Mouse (Mus musculus): ENCODE data around the gene Ikbip. TPM values are rescaled to one million over a fixed set of nuclear protein-coding genes. Genes with fewer than 3 reads are reported as not detected.
A peak's percentile ranks its signal among the peaks of the same experiment; 100 is the strongest.

Ikbip gene
- total and polyA plus RNA-seq, 3 experiments, result 4.2 to 20.2 (median 18.7) TPM

GRCm38 (mm10) chr10:91123281-91123827, 40.6 kb downstream of the Ikbip start:
- H3K27me3 ChIP-seq (ENCODE audit: control insufficient read depth, insufficient read depth, low read length), result no peaks in the 10 kb centered on the region
- peak overlapping the region; percentile 95 for H3K9ac ChIP-seq (ENCODE audit: low read depth, low read length)
- intact Hi-C loops (cut with DNase I), result loop anchor here (2.0 to 5.0 kb wide), 2 partner anchors 39 to 64 kb away; no protein-coding TSS in a partner anchor
- H3K4me1 ChIP-seq (ENCODE audit: control insufficient read depth, insufficient read depth, low read length), result peaks cover 5% of the 10 kb centered on the region
- WGBS, result under 1% methylated on average over 44 of the region's 44 CpGs
- H3K79me2 ChIP-seq (replicated peaks; ENCODE audit: control insufficient read depth, insufficient read depth, low read length), result peaks cover 3% of the 10 kb centered on the region; the same call in 1 of the 2 replicates
- TF ChIP-seq EP300 (IDR thresholded peaks at IDR 0.05; ENCODE audit: insufficient read depth, low read depth, low read length) (no peak), POLR2A (IDR thresholded peaks at IDR 0.05; ENCODE audit: insufficient read depth, low read depth, low read length) (no peak; the same call in 1 of the 2 replicates), CTCF (IDR thresholded peaks at IDR 0.05) (no peak)
- H3K4me3 ChIP-seq, result peak overlapping the region; percentile 86
- H3K27ac ChIP-seq, result peak overlapping the region; percentile 97
- H3K36me3 ChIP-seq (ENCODE audit: control insufficient read depth, insufficient read depth, low read length), result peaks cover 36% of the 10 kb centered on the region
- peak in 1 of 2 experiments; percentile 65 for DNase-seq

GRCm38 (mm10) chr10:91123828-91124822, 41.4 kb downstream of the Ikbip start, which contains the start of gene Slc25a3:
Gene Slc25a3, minus strand, starts transcription at chr10:91124059.
- WGBS, result 7% methylated on average over 59 of the region's 59 CpGs
- Histone ChIP-seq H3K9ac (ENCODE audit: low read depth, low read length) (peak within 1 kb of the TSS; percentile 95), H3K27me3 (ENCODE audit: control insufficient read depth, insufficient read depth, low read length) (no peaks in the 10 kb centered on the region), H3K4me3 (peak within 1 kb of the TSS; percentile 86), H3K79me2 (replicated peaks; ENCODE audit: control insufficient read depth, insufficient read depth, low read length) (peaks cover 3% of the 10 kb centered on the region; the same call in 1 of the 2 replicates), H3K27ac (peak within 1 kb of the TSS; percentile 97), H3K36me3 (ENCODE audit: control insufficient read depth, insufficient read depth, low read length) (peaks cover 29% of the 10 kb centered on the region), H3K4me1 (ENCODE audit: control insufficient read depth, insufficient read depth, low read length) (peaks cover 5% of the 10 kb centered on the region)
- TF ChIP-seq POLR2A (IDR thresholded peaks at IDR 0.05; ENCODE audit: insufficient read depth, low read depth, low read length) (peak; percentile 99), EP300 (IDR thresholded peaks at IDR 0.05; ENCODE audit: insufficient read depth, low read depth, low read length) (peak; percentile 62), CTCF (IDR thresholded peaks at IDR 0.05) (no peak)
- DNase-seq, result peak; percentile 99
- intact Hi-C loops (cut with DNase I), result loop anchor here (2.0 to 5.0 kb wide), 3 partner anchors 15 to 63 kb away; no protein-coding TSS in a partner anchor

- WGBS, result 45% methylated on average over 10 of the region's 10 CpGs
- H3K4me1 ChIP-seq (ENCODE audit: control insufficient read depth, insufficient read depth, low read length), result peaks cover 5% of the 10 kb centered on the region
- intact Hi-C loops (cut with DNase I), result no loop called here
- H3K27ac ChIP-seq, result peak overlapping the region; percentile 81
- no peaks in the 10 kb centered on the region for H3K27me3 ChIP-seq (ENCODE audit: control insufficient read depth, insufficient read depth, low read length)
- DNase-seq, result peak in 1 of 2 experiments; percentile 21
- TF ChIP-seq POLR2A (IDR thresholded peaks at IDR 0.05; ENCODE audit: insufficient read depth, low read depth, low read length) (no peak), EP300 (IDR thresholded peaks at IDR 0.05; ENCODE audit: insufficient read depth, low read depth, low read length) (no peak), CTCF (IDR thresholded peaks at IDR 0.05) (no peak)
- no peak overlapping the region for H3K4me3 ChIP-seq
- peaks cover 3% of the 10 kb centered on the region; the same call in 1 of the 2 replicates for H3K79me2 ChIP-seq (replicated peaks; ENCODE audit: control insufficient read depth, insufficient read depth, low read length)
- H3K9ac ChIP-seq (ENCODE audit: low read depth, low read length), result 0 out of 2 replicates have a peak overlapping the region, but pooled peaks have one; percentile 32
- H3K36me3 ChIP-seq (ENCODE audit: control insufficient read depth, insufficient read depth, low read length), result peaks cover 9% of the 10 kb centered on the region
Measured at GRCm38 (mm10) chr10:91126618-91127355, 44.0 kb downstream of the Ikbip start.

DNA sequence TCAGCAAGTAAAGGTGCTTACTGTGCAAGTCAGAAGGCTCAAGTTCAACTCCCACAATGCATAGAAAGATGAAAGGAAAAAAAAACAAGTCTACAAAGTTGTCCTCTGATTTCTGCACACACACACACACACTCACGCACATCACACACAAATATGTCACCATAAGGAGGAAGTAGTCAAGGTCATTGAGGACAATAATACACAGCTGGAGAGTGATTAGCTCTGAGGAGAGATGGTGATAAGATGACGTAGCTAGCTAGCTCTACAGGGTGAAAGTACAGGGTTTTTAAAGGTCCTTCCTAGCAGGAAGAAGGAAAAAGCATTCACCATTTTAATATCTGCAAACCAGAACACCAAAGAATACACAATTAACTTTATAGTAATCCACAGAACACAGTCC, 44.7 kb downstream of the Ikbip start:
- intact Hi-C loops (cut with DNase I), result no loop called here
- H3K4me1 ChIP-seq (ENCODE audit: control insufficient read depth, insufficient read depth, low read length), result peaks cover 3% of the 10 kb centered on the region
- DNase-seq, result no peak
- no peaks in the 10 kb centered on the region for H3K27me3 ChIP-seq (ENCODE audit: control insufficient read depth, insufficient read depth, low read length)
- peaks cover 3% of the 10 kb centered on the region; the same call in 1 of the 2 replicates for H3K79me2 ChIP-seq (replicated peaks; ENCODE audit: control insufficient read depth, insufficient read depth, low read length)
- TF ChIP-seq POLR2A (IDR thresholded peaks at IDR 0.05; ENCODE audit: insufficient read depth, low read depth, low read length) (no peak), CTCF (IDR thresholded peaks at IDR 0.05) (no peak), EP300 (IDR thresholded peaks at IDR 0.05; ENCODE audit: insufficient read depth, low read depth, low read length) (no peak)
- 21% methylated on average over 2 of the region's 2 CpGs for WGBS
- H3K9ac ChIP-seq (ENCODE audit: low read depth, low read length), result no peak overlapping the region
- H3K36me3 ChIP-seq (ENCODE audit: control insufficient read depth, insufficient read depth, low read length), result peaks cover 4% of the 10 kb centered on the region
- H3K4me3 ChIP-seq, result no peak overlapping the region
- peak overlapping the region; percentile 81 for H3K27ac ChIP-seq

- Histone ChIP-seq H3K4me3 (no peak overlapping the region), H3K9ac (ENCODE audit: low read depth, low read length) (no peak overlapping the region), H3K27me3 (ENCODE audit: control insufficient read depth, insufficient read depth, low read length) (no peaks in the 10 kb centered on the region), H3K27ac (no peak overlapping the region), H3K36me3 (ENCODE audit: control insufficient read depth, insufficient read depth, low read length) (no peaks in the 10 kb centered on the region), H3K4me1 (ENCODE audit: control insufficient read depth, insufficient read depth, low read length) (peaks cover 3% of the 10 kb centered on the region), H3K79me2 (replicated peaks; ENCODE audit: control insufficient read depth, insufficient read depth, low read length) (no peaks in the 10 kb centered on the region)
- TF ChIP-seq CTCF (IDR thresholded peaks at IDR 0.05), result no peak
- TF ChIP-seq EP300 (IDR thresholded peaks at IDR 0.05; ENCODE audit: insufficient read depth, low read depth, low read length), result no peak
- no peak for TF ChIP-seq POLR2A (IDR thresholded peaks at IDR 0.05; ENCODE audit: insufficient read depth, low read depth, low read length)
- intact Hi-C loops (cut with DNase I), result no loop called here
- no peak for DNase-seq
- 61% methylated on average over 1 of the region's 1 CpGs for WGBS
Measured at GRCm38 (mm10) chr10:91128551-91129160, 45.9 kb downstream of the Ikbip start.

Measured in heart, adult 2 months (tissue).